Mouse (Mus musculus) kidney, adult 9 months (tissue): ENCODE results near the gene Ube2j1.
"Not testable (repeated sequence)": the region's sequence is repeated elsewhere in the genome, so short reads cannot be mapped to it uniquely, and the experiment has no call there.

ENCODE experiments used
- DNase-seq: peaks from one replicate; pipeline ENCODE4 v3.0.0; 2022

Gene Ube2j1

GRCm38 (mm10) chr4:33031195-33031960 is at the start of gene Ube2j1:
TSS of gene Ube2j1 (plus strand) at chr4:33031416.
- peak; percentile 89 for DNase-seq

- DNase-seq: no peak
Observed at GRCm38 (mm10) chr4:32981617-32982016, 49.6 kb upstream of the Ube2j1 start.

- DNase-seq: peak; percentile 46
Observed at GRCm38 (mm10) chr4:32982041-32982715, 49.0 kb upstream of the Ube2j1 start.

GRCm38 (mm10) chr4:32982716-32983175 is 48.5 kb upstream of the Ube2j1 start, which contains the start of gene Rragd:
TSS of gene Rragd (plus strand) at chr4:32983037.
- DNase-seq: peak; percentile 38

GRCm38 (mm10) chr4:32983176-32984155 is 47.8 kb upstream of the Ube2j1 start:
- DNase-seq: peak; percentile 74

GRCm38 (mm10) chr4:32984242-32984641 is 47.0 kb upstream of the Ube2j1 start:
- DNase-seq: peak; percentile 32

GRCm38 (mm10) chr4:32984801-32985675 is 46.2 kb upstream of the Ube2j1 start:
- DNase-seq: no peak

- no peak for DNase-seq
Observed at GRCm38 (mm10) chr4:32985684-32986083, 45.5 kb upstream of the Ube2j1 start.

- no peak for DNase-seq
Observed at GRCm38 (mm10) chr4:32987006-32987405, 44.2 kb upstream of the Ube2j1 start.

GRCm38 (mm10) chr4:32989346-32989745 is 41.9 kb upstream of the Ube2j1 start:
- DNase-seq: no peak

GRCm38 (mm10) chr4:32994168-32994567 is 37.0 kb upstream of the Ube2j1 start:
- DNase-seq: no peak

GRCm38 (mm10) chr4:32996083-32996482 is 35.1 kb upstream of the Ube2j1 start:
- no peak for DNase-seq

GRCm38 (mm10) chr4:32997571-32997970 is 33.6 kb upstream of the Ube2j1 start:
- no peak for DNase-seq

- DNase-seq: peak; percentile 61
Observed at GRCm38 (mm10) chr4:32998996-32999395, 32.2 kb upstream of the Ube2j1 start.

GRCm38 (mm10) chr4:33002081-33002480 is 29.1 kb upstream of the Ube2j1 start:
- no peak for DNase-seq

GRCm38 (mm10) chr4:33005595-33006470 is 25.4 kb upstream of the Ube2j1 start:
- DNase-seq: not testable (repeated sequence)

- DNase-seq: no peak
Observed at GRCm38 (mm10) chr4:33006844-33007243, 24.4 kb upstream of the Ube2j1 start.

GRCm38 (mm10) chr4:33007443-33008217 is 23.6 kb upstream of the Ube2j1 start:
- DNase-seq: peak; percentile 72

- no peak for DNase-seq
Observed at GRCm38 (mm10) chr4:33010078-33010477, 21.1 kb upstream of the Ube2j1 start.

GRCm38 (mm10) chr4:33012484-33012883 is 18.7 kb upstream of the Ube2j1 start:
- DNase-seq: no peak
